Mouse (Mus musculus) right cerebral cortex, adult 18-20 months (tissue): ENCODE measurements around the gene Sema4f.
A peak's percentile ranks its signal among the peaks of the same experiment; 100 is the strongest.

Experiments used
- DNase-seq: peaks from one replicate; pipeline ENCODE4 v3.0.0; 2022; ENCODE audit warnings: mixed read lengths

Sema4f gene

DNA sequence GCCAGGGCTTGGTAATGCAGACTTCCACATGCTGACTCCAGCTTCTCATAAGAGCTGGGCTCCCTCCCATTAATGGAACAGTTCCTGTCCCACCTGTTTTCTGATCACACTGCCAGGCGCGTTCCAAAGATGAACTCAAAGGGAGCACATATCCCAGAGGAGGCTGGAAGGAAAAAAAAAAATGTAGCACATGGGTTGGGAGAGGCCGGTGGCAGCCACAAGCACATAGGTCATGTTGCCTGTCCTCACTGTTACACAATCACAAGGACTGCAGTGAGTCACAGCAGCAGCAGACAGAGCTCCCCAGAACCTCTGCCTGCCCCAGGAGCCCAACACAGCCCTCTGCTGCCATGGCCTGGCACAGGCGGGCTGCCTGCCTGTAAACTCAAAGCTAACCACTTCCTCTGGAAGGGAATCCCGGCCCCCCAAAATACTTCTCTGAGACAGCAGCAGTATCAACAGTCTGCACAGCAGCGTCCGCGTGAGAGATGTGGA lies 76.1 kb downstream of the Sema4f start:
- DNase-seq, result peak; percentile 15

DNA sequence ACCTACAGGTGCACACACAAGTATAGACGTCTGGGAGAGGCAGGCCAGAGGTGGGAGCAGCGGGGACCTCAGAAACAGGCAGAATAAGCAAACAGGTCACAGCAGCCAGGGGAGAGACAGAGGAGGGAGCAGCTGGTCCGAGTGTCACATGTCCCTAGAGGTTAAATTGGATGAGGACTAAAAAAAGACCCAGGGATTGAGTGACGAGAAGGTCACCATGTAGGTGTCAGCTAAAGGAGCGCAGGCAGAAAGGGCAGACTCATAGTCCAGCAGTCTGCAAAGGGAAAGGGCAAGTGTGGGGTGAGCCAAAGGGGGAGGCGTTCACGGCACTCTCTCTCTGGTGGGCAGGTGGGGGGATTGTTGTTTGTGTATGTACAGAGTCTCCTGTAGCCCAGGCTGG lies 77.1 kb downstream of the Sema4f start:
- no peak for DNase-seq

DNA sequence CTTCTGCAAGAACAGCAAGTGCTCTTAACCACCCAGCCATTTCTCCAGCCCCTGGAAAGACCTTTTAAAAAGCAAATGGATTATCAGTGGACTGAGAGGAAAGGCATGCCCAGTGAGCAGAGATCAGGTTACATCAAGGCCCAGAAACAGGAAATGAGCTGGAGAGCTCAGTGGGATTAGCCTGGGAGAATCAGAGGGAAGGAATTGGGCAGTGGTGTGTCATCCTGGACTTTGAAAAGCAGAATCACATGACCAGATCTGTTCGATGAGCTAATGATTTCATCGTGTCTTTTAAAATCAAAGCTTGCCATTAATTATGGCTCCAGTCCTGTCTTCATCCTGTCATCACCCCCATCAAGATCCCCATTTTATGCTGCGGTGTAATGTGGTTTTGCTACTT lies 77.5 kb downstream of the Sema4f start:
- DNase-seq, result no peak
